Mouse (Mus musculus): ENCODE data around the gene 1110008P14Rik. TPM values are rescaled to one million over a fixed set of nuclear protein-coding genes. Genes with fewer than 3 reads are reported as not detected.

The 1110008P14Rik gene
- total RNA-seq, 2 experiments from 2014 or later: 43.7 to 47.6 TPM

- DNase-seq: no peak
Observed at GRCm38 (mm10) chr2:32341634-32341939, 40.2 kb downstream of the 1110008P14Rik start.

- DNase-seq: no peak
Observed at GRCm38 (mm10) chr2:32340836-32341633, 40.7 kb downstream of the 1110008P14Rik start.

- DNase-seq: no peak
Observed at GRCm38 (mm10) chr2:32339912-32340642, 41.7 kb downstream of the 1110008P14Rik start.

GRCm38 (mm10) chr2:32335888-32336287, 45.9 kb downstream of the 1110008P14Rik start:
- DNase-seq: peak; percentile 30

GRCm38 (mm10) chr2:32332159-32332558, 49.6 kb downstream of the 1110008P14Rik start:
- DNase-seq: no peak

- DNase-seq: no peak
Observed at GRCm38 (mm10) chr2:32329531-32329930, 52.2 kb downstream of the 1110008P14Rik start.

GRCm38 (mm10) chr2:32328911-32329460, 52.8 kb downstream of the 1110008P14Rik start:
- DNase-seq: no peak

GRCm38 (mm10) chr2:32327200-32327599, 54.5 kb downstream of the 1110008P14Rik start:
- no peak for DNase-seq

Other genes with a start within 250 kb of the 1110008P14Rik start
- 100 to 1,000 TPM; 138 to 145 TPM for gene Prrc2b, start 230.9 kb downstream of the 1110008P14Rik start, total RNA-seq (2021)
- gene Pomt1, start 145.3 kb downstream of the 1110008P14Rik start, total RNA-seq (2021): 10 to 100 TPM; 18.0 to 19.1 TPM
- gene Uck1, start 121.8 kb downstream of the 1110008P14Rik start, total RNA-seq (2021): 10 to 100 TPM; 25.3 to 29.7 TPM
- gene Golga2, start 94.6 kb downstream of the 1110008P14Rik start, total RNA-seq (2021): 10 to 100 TPM; 75.1 to 78.1 TPM
- gene Swi5, start 93.9 kb downstream of the 1110008P14Rik start, total RNA-seq (2021): 100 to 1,000 TPM; 181 to 193 TPM
- 10 to 100 TPM; 34.5 to 48.3 TPM for gene Ciz1, start 29.6 kb downstream of the 1110008P14Rik start, total RNA-seq (2021)
- 1 to 10 TPM; 9.0 to 9.6 TPM for gene Dnm1, start 28.6 kb downstream of the 1110008P14Rik start, total RNA-seq (2021)
- gene Lcn2, start 6.3 kb upstream of the 1110008P14Rik start, total RNA-seq (2021): 1 to 10 TPM; 3.1 to 3.4 TPM
- gene Ptges2, start 14.0 kb upstream of the 1110008P14Rik start, total RNA-seq (2021): 10 to 100 TPM; 59.7 to 60.2 TPM
- 1 to 10 TPM; 3.5 to 3.6 TPM for gene Naif1, start 68.5 kb upstream of the 1110008P14Rik start, total RNA-seq (2021)
- 10 to 100 TPM; 16.4 to 22.2 TPM for gene Slc25a25, start 69.5 kb upstream of the 1110008P14Rik start, total RNA-seq (2021)
- gene Fam102a, start 153.4 kb upstream of the 1110008P14Rik start, total RNA-seq (2021): 10 to 100 TPM in 1 of 2 experiments, 1 to 10 TPM in 1; 9.9 to 11.0 TPM
- 10 to 100 TPM; 32.5 to 34.4 TPM for gene Dpm2, start 188.9 kb upstream of the 1110008P14Rik start, total RNA-seq (2021)
- under 1 TPM in 1 of 2 experiments, not detected in 1; 0.26 TPM for gene Pip5kl1, start 192.9 kb upstream of the 1110008P14Rik start, total RNA-seq (2021)
- gene 9430097D07Rik, start 193.7 kb upstream of the 1110008P14Rik start, total RNA-seq (2021): not detected
- 10 to 100 TPM; 31.6 to 38.6 TPM for gene St6galnac4, start 205.2 kb upstream of the 1110008P14Rik start, total RNA-seq (2021)
- gene St6galnac6, start 217.8 kb upstream of the 1110008P14Rik start, total RNA-seq (2021): 10 to 100 TPM; 77.5 to 82.7 TPM
- gene Ak1, start 239.8 kb upstream of the 1110008P14Rik start, total RNA-seq (2021): 100 to 1,000 TPM; 405 to 424 TPM